Mouse (Mus musculus) megakaryocyte, embryonic 14.5 days (primary cell): ENCODE data around the gene Kank1. TPM values are rescaled to one million over a fixed set of nuclear protein-coding genes. Genes with fewer than 3 reads are reported as not detected.

ENCODE experiments used
- H3K27me3 ChIP-seq: replicated peaks from 2 replicates; pipeline ENCODE3; 2012; ENCODE audit warnings: inconsistent platforms
- H3K36me3 ChIP-seq: replicated peaks from 2 replicates; pipeline ENCODE3; 2012; ENCODE audit warnings: low read length, inconsistent platforms, mixed read lengths
- H3K4me1 ChIP-seq: 2 replicates; pipeline ENCODE4 v1.6.1; 2012; ENCODE audit warnings: inconsistent platforms
- H3K4me3 ChIP-seq: replicated peaks from 2 replicates; pipeline ENCODE3; 2012; ENCODE audit warnings: moderate library complexity, mild to moderate bottlenecking, inconsistent platforms
- H3K9me3 ChIP-seq: 2 replicates; pipeline ENCODE4 v1.6.1; 2012; ENCODE audit warnings: inconsistent platforms
- FLI1 ChIP-seq: IDR thresholded peaks from 2 replicates; pipeline ENCODE4 v1.6.1; 2012; ENCODE audit warnings: low read length, inconsistent platforms, mixed read lengths
- GATA1 ChIP-seq: IDR thresholded peaks from 3 replicates; pipeline ENCODE4 v1.6.1; 2012; ENCODE audit warnings: mixed read lengths, low read length, inconsistent platforms, borderline replicate concordance
- polyA plus RNA-seq: library from polyadenylated mRNA; stranded (reverse); fragments of >175 nt; gene quantifications from 2 replicates; pipeline ENCODE4 v1.2.3, GENCODE M21; 2012; ENCODE audit warnings: low replicate concordance; ENCODE audit not compliant: insufficient read depth

Kank1 gene
- polyA plus RNA-seq, 1 experiment: 0.12 TPM

DNA sequence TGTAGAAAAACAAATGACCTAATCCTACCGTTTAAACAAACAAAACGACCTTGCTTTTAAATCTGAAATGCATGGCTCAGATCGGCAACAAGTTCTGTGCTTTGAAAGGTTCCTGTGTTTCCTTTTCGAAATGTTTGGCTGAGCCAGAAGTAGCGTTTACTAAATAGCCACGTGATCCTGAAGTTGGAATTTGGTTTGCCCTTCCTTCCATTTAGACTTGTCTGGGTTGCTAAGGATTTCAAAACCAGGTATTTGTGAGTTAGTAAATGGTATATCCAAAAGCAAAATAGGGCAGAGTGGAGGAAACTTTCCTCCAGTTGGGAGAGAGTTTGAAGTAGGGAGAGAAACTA is 171.1 kb downstream of the Kank1 start:
- Histone ChIP-seq H3K36me3 (no peaks in the 10 kb centered on the region), H3K27me3 (peaks cover 26% of the 10 kb centered on the region), H3K4me1 (no peaks in the 10 kb centered on the region), H3K4me3 (no peak overlapping the region), H3K9me3 (peaks cover 10% of the 10 kb centered on the region; the same call in 1 of the 2 replicates)
- no peak for TF ChIP-seq FLI1
- no peak for TF ChIP-seq GATA1

DNA sequence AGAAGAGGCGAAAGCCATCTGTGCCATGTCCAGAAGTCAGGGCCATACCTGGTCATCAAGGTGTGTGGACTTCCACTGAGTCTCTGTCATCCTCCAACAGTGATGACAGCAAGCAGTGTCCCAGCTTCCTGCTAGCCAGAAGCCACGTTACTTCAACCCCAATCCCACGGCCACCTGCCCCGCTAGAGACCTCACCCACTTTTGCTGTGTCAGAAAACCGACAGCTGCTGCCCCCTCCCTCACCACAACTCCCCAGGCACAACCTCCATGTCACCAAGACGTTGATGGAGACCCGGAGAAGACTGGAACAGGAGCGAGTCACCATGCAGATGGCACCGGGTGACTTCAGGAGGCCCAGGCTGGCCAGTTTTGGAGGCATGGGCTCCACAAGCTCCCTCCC is 172.5 kb downstream of the Kank1 start:
- TF ChIP-seq FLI1 (no peak), GATA1 (no peak)
- H3K36me3 ChIP-seq: no peaks in the 10 kb centered on the region
- no peak overlapping the region for H3K4me3 ChIP-seq
- H3K4me1 ChIP-seq: no peaks in the 10 kb centered on the region
- peaks cover 24% of the 10 kb centered on the region for H3K27me3 ChIP-seq
- peaks cover 10% of the 10 kb centered on the region; the same call in 1 of the 2 replicates for H3K9me3 ChIP-seq

GRCm38 (mm10) chr19:25411353-25411752 is 174.6 kb downstream of the Kank1 start:
- Histone ChIP-seq H3K9me3 (peaks cover 10% of the 10 kb centered on the region; the same call in 1 of the 2 replicates), H3K36me3 (no peaks in the 10 kb centered on the region), H3K4me3 (no peak overlapping the region), H3K4me1 (no peaks in the 10 kb centered on the region), H3K27me3 (peaks cover 16% of the 10 kb centered on the region)
- no peak for TF ChIP-seq GATA1
- no peak for TF ChIP-seq FLI1

GRCm38 (mm10) chr19:25415448-25415847 is 178.7 kb downstream of the Kank1 start:
- H3K9me3 ChIP-seq: no peaks in the 10 kb centered on the region
- peaks cover 2% of the 10 kb centered on the region for H3K27me3 ChIP-seq
- H3K36me3 ChIP-seq: no peaks in the 10 kb centered on the region
- TF ChIP-seq FLI1 (no peak), GATA1 (no peak)
- H3K4me3 ChIP-seq: no peak overlapping the region
- H3K4me1 ChIP-seq: no peaks in the 10 kb centered on the region

DNA sequence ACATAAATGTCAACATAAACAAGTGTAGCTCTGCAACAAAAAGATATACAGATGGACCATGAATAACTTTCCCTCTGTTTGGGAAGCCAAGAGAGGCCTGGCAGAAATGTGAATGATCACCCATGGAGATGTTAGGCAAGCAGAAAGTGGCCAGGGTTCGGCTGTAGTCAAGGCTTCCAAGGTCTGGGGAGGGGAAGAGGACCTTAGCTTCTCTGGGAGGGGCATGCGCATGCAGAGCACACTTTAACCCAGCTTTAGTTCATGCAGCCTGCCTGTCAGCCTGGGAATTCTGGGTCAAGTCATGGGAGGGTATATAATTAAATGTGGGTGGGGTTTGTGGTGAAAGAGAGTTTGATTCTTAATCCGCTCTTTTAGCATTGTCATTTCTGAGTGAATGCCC is 180.9 kb downstream of the Kank1 start:
- TF ChIP-seq FLI1: no peak
- no peak for TF ChIP-seq GATA1
- Histone ChIP-seq H3K4me3 (no peak overlapping the region), H3K27me3 (peaks cover 2% of the 10 kb centered on the region), H3K9me3 (no peaks in the 10 kb centered on the region), H3K4me1 (no peaks in the 10 kb centered on the region), H3K36me3 (no peaks in the 10 kb centered on the region)

DNA sequence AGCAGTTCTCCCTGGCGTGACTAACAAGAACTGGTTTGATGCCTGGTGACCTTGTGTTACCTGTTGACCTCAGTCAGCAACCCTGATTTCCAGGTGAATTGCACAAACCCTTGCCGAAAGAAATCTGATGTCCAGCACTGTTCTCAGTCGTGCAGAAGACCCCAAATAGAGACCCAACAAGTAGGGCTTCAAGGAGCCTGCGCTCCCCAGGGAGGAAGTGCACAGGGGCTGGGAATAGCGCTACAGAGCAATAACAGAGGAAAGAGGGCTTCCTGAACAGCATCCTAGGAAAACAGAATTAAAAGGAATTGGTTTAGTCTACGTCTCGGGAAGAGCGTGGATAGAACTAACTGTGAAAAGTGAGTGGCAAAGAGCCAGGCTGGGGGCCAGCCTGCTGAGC is 183.2 kb downstream of the Kank1 start:
- no peaks in the 10 kb centered on the region for H3K4me1 ChIP-seq
- no peak for TF ChIP-seq FLI1
- no peak for TF ChIP-seq GATA1
- H3K4me3 ChIP-seq: no peak overlapping the region

GRCm38 (mm10) chr19:25422096-25422495 is 185.3 kb downstream of the Kank1 start:
- Histone ChIP-seq H3K27me3 (peaks cover 2% of the 10 kb centered on the region), H3K36me3 (no peaks in the 10 kb centered on the region), H3K9me3 (no peaks in the 10 kb centered on the region), H3K4me1 (no peaks in the 10 kb centered on the region), H3K4me3 (no peak overlapping the region)
- TF ChIP-seq GATA1: no peak

More for the DNA sequence above, 183.2 kb downstream of the Kank1 start:
- Histone ChIP-seq H3K9me3 (no peaks in the 10 kb centered on the region), H3K36me3 (no peaks in the 10 kb centered on the region), H3K27me3 (peaks cover 2% of the 10 kb centered on the region)

GRCm38 (mm10) chr19:25423371-25423770 is 186.6 kb downstream of the Kank1 start:
- Histone ChIP-seq H3K36me3 (no peaks in the 10 kb centered on the region), H3K9me3 (no peaks in the 10 kb centered on the region), H3K4me3 (no peak overlapping the region), H3K4me1 (no peaks in the 10 kb centered on the region), H3K27me3 (peaks cover 2% of the 10 kb centered on the region)
- no peak for TF ChIP-seq GATA1
- no peak for TF ChIP-seq FLI1

DNA sequence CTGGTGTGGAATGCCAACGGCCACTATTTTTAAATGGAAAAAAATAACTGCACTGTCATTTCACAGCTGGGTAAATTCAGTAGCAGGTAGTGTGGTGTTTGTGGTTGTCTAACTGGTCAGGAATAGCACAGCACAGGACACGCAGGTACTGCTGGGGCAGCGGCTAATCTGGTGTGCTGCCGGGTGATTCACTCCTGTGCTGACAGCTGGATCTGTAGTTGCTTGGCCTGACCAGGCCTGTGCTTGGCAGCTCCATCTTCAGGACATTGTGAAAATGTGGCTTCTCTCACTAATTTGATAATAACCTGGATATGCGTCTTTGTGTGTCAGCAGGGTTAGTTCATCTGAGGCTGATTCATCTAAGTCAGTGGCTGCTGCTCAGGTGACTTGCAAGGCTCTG is 189.7 kb downstream of the Kank1 start:
- H3K4me3 ChIP-seq: no peak overlapping the region
- no peaks in the 10 kb centered on the region for H3K36me3 ChIP-seq
- TF ChIP-seq FLI1 (no peak), GATA1 (no peak)
- no peaks in the 10 kb centered on the region for H3K9me3 ChIP-seq
- H3K27me3 ChIP-seq: peaks cover 4% of the 10 kb centered on the region
- no peaks in the 10 kb centered on the region for H3K4me1 ChIP-seq

- no peak for TF ChIP-seq FLI1
- no peak for TF ChIP-seq GATA1
- Histone ChIP-seq H3K4me1 (no peaks in the 10 kb centered on the region), H3K4me3 (no peak overlapping the region), H3K27me3 (peaks cover 6% of the 10 kb centered on the region), H3K9me3 (no peaks in the 10 kb centered on the region), H3K36me3 (no peaks in the 10 kb centered on the region)
Observed at GRCm38 (mm10) chr19:25427886-25428285, 191.1 kb downstream of the Kank1 start.

DNA sequence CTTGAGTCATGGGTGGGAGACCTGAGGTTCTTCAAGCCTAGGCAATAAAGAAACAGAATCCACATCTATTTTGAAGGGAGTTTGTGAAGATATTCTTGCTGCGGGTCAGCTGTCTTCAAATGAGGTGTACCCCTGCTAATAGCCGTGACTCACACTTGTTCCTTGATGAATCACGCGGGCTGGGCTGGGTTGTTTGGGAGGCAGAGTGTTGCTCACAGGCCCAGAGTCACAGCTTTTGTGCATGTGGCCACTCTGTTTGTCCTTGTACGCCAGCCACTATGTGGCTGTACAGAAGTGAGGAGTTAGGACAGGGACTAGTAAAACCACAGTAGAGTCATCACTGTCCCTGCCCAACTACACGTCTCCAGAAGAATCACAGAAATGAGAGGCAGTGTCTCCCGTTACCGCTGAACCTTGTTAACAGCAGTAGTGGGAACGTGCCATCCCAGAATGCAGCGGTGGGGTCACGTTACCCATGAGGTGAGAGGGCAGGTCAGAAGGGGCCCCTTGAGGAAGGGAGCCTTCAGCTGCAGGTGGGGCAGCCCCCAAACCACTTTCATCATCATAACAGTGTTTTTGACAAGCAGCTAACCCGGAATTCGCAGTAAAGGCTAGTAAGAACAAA is 191.7 kb downstream of the Kank1 start:
- no peaks in the 10 kb centered on the region for H3K36me3 ChIP-seq
- H3K27me3 ChIP-seq: peaks cover 6% of the 10 kb centered on the region
- H3K4me1 ChIP-seq: no peaks in the 10 kb centered on the region
- TF ChIP-seq FLI1 (no peak), GATA1 (no peak)
- no peak overlapping the region for H3K4me3 ChIP-seq
- H3K9me3 ChIP-seq: no peaks in the 10 kb centered on the region
